ENCODE assay signal across 26 mouse cellular contexts in genomic region chrX:73490186-73490585, GRCm38 (mm10). TPM values are rescaled to one million over a fixed set of nuclear protein-coding genes. Genes with fewer than 3 reads are reported as not detected.
"Had no signal": no experiment of that assay in that cellular context is flagged by ENCODE, and none has a peak within 500 bp of the region (broad histone marks: within the 10 kb centered on the region; RNA-seq: fewer than 3 reads in every experiment).

No protein-coding gene starts in this region.

- H3K27ac ChIP-seq: left cerebral cortex, adult 2 months; liver, embryonic 13.5 days; stomach, postnatal 0 days had no signal

- H3K9ac ChIP-seq: limb, embryonic 13.5 days; liver, embryonic 13.5 days had no signal

- DNase-seq: kidney, postnatal 10 days; layer of hippocampus, postnatal 36 days; left cerebral cortex, postnatal 4 days; liver, embryonic 13.5 days; lung, adult 2 months; lung, postnatal 14 days; lung, postnatal 4 days; midbrain, embryonic 14.5 days; right cerebral cortex, adult 18-20 months; right cerebral cortex, postnatal 14 days; right cerebral cortex, postnatal 4 days; thymus, adult 2 months; thymus, postnatal 14 days; thymus, postnatal 4 days had no signal

- H3K9me3 ChIP-seq: limb, embryonic 13.5 days; liver, embryonic 13.5 days had no signal

- H3K4me2 ChIP-seq: limb, embryonic 13.5 days; liver, embryonic 13.5 days; midbrain, embryonic 11.5 days had no signal

- H3K4me1 ChIP-seq: liver, embryonic 13.5 days had no signal

- H3K4me3 ChIP-seq: left cerebral cortex, adult 2 months; limb, embryonic 13.5 days; liver, embryonic 13.5 days had no signal

- H3K36me3 ChIP-seq: limb, embryonic 13.5 days; liver, embryonic 13.5 days had no signal

RNA-seq across cellular contexts. Expression of gene Atp2b3, which starts 12.7 kb away (rescaled TPM):
- polyA plus RNA-seq: liver, adult 2 months had no signal

RNA-seq across cellular contexts. Expression of gene Trex2, which starts 55.0 kb away (rescaled TPM):
- polyA plus RNA-seq: kidney, embryonic 14.5 days; limb, embryonic 13.5 days; liver, adult 2 months; liver, embryonic 13.5 days; liver, embryonic 16.5 days; lung, embryonic 16.5 days; midbrain, embryonic 11.5 days; midbrain, embryonic 14.5 days; midbrain, postnatal 0 days; neural tube, embryonic 11.5 days; neural tube, embryonic 14.5 days; stomach, embryonic 14.5 days had no signal
